Mouse (Mus musculus) embryonic stem cell, embryonic (primary cell): ENCODE data around the gene Lyve1.
"Not testable (repeated sequence)": the region's sequence is repeated elsewhere in the genome, so short reads cannot be mapped to it uniquely, and the experiment has no call there.

ENCODE experiments used
- CTCF ChIA-PET, 4 experiments: fragments of 300-600 bp in 2 of 4; fragments of 350-600 bp in 2 of 4; sonication (Branson Sonifier 250); formaldehyde crosslinking; loops; one replicate each; lab custom pipeline; 2022; ENCODE audit warnings: inconsistent platforms in 2 of 4; lab: Charles Lee
- POLR2A ChIA-PET, 4 experiments: fragments of 300-600 bp in 2 of 4; fragments of 350-600 bp in 2 of 4; sonication (Branson Sonifier 250); formaldehyde crosslinking; loops; one replicate each; lab custom pipeline; 2022; ENCODE audit warnings: antibody characterized with exemption in 4 of 4, inconsistent platforms in 1 of 4; lab: Charles Lee

The Lyve1 gene

DNA sequence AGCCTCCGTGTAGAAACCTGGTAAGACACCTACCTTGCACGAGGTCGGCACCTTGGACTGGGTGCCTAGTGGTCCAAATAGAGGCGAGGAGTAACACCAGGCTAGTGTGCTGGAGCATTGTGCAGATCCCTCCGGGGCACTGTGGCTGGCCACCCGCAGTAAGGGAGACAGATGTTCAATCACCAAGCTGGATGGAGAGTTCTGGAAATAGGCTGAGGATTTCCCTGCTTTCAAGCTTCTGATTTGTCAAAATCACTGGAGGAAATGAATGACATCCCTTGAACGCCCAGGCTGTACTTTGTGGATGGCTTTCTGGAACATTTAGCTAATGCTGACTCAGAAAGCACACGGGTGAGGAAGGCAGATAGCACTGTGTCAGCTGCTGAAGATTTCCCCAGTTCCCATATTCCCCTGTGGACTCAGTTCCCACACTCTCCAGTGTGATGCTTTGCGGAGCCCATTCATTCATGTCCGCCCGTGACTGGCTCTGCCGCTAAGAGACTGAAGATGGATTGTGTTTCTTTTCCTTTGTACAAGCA, at the start of gene Lyve1:
Gene Lyve1, minus strand, starts transcription at position 489 of the 539 bp plus-strand sequence.
- CTCF ChIA-PET = no interaction called here

GRCm38 (mm10) chr7:110908209-110909144, 45.4 kb upstream of the Lyve1 start:
- ChIA-PET POLR2A (interaction anchor here in 1 of 4 experiments (1.4 kb wide), 1 partner anchor 12 kb away, joined by 7 read pairs; no protein-coding TSS in a partner anchor), CTCF (no interaction called here)

More for the DNA sequence above, at the start of gene Lyve1:
- POLR2A ChIA-PET = interaction anchor here in 1 of 4 experiments (0.7 to 1.0 kb wide), 2 partner anchors 8 to 18 kb away, joined by 3 to 4 read pairs; partner anchors contain the start of gene Rnf141

GRCm38 (mm10) chr7:110906566-110906965, 43.5 kb upstream of the Lyve1 start:
- POLR2A ChIA-PET = no interaction called here
- CTCF ChIA-PET = interaction anchor here in 1 of 4 experiments (0.6 kb wide), 1 partner anchor 40 kb away, joined by 3 read pairs; no protein-coding TSS in a partner anchor

DNA sequence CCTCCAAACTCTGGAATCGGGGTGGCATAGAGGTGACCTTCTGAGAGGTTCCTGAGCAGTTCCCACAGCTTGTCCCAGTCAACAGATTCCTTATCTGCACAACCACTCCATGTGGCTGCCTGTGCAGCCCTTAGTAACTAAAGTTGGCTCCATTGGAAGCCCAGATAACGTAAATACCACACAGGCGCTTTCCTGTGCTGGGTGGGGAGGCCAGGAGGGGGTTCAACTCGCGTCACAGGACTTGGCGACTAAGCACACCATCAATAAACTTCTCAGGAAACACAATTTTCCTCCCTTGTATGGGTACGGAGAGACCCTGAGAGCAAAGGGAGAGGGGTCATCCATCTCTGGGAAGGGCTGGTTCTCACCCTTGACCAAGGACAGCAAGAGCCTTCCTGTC, 40.2 kb upstream of the Lyve1 start:
- ChIA-PET CTCF (interaction anchor here in 1 of 4 experiments (1.3 kb wide), 1 partner anchor 147 kb away, joined by 3 read pairs; no protein-coding TSS in a partner anchor), POLR2A (interaction anchor here in 1 of 4 experiments (1.1 to 1.3 kb wide), 2 partner anchors 9 to 59 kb away, joined by 3 read pairs; partner anchors contain the start of gene Rnf141)

DNA sequence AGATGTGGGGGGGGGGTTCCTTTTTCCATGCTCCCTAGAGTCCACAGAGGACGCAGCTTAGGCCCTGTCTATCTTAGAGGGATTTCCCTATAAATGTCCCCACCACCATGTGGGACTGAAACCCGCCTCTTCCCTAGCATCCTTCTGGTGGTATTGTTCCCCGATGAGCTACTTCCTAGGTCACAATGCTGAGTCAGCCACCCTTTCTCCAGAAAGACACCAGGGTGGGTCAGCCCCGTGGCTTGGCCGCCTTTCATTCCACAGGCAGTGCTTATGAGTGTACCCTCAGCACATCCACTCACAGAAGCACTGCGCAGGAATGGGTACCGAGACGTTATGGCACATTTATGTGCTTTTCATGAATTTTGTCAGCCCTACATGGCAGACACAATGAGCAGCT, 34.2 kb upstream of the Lyve1 start:
- ChIA-PET CTCF (no interaction called here), POLR2A (interaction anchor here in 1 of 4 experiments (0.6 kb wide), 1 partner anchor 32 kb away, joined by 3 read pairs; no protein-coding TSS in a partner anchor)

DNA sequence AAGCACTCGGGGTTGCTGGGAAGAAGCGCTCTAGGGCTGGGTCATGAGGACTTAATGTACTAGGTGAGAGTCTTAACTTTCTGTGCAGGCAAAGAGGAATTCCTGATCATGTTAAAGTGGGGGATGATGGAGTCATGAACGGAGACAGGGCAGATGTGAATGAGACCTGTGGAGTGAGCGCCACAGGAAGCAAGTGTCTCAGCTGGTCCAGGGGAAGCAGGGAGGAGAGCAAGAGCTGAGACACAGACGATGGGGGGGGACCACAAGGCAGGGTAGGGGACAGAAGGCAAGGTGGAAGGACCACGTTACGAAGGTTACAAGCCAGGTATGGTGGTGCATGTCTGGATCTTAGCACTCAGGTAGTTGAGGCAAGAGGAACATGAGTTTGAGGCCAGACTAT, 33.4 kb upstream of the Lyve1 start:
- ChIA-PET POLR2A (no interaction called here), CTCF (no interaction called here)

DNA sequence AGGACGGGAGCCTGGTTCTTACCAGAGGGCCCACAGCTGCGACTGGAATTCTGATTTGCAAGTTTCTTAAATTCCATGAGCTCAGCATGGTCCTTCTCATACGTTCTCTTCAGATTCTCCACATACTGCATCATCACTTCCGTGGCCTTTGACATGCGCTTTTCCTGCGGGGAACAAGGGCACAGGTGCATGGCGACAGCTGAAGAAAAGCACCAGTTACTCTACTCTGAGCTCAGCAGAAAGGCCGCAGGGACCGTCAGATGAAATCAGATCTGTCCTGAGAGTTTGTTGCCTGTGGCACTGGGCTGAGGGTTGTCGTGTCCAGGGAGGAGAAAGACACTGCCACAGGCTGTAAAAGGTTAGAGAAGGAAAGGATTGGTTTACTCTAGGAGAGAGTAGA, 32.7 kb upstream of the Lyve1 start:
- CTCF ChIA-PET, POLR2A ChIA-PET: not testable (repeated sequence)

DNA sequence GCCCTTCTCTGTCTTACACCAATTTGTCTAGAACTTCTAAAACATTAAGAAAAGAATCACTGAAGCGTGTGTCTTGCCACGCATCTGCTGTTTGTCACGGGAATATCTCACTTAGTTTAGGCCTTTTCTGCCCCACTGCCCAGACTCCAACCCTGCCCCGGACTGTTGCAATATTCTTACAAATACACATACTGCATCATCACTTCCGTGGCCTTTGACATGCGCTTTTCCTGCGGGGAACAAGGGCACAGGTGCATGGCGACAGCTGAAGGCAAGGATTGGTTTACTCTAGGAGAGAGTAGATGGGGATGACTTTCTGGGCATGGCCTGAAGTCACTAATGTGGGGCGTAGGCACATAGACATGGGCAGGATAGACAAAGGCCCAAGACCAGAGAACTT, 31.6 kb upstream of the Lyve1 start:
- CTCF ChIA-PET = no interaction called here
- POLR2A ChIA-PET = no interaction called here

GRCm38 (mm10) chr7:110893943-110894610, 31.0 kb upstream of the Lyve1 start:
- POLR2A ChIA-PET = no interaction called here
- CTCF ChIA-PET = no interaction called here

DNA sequence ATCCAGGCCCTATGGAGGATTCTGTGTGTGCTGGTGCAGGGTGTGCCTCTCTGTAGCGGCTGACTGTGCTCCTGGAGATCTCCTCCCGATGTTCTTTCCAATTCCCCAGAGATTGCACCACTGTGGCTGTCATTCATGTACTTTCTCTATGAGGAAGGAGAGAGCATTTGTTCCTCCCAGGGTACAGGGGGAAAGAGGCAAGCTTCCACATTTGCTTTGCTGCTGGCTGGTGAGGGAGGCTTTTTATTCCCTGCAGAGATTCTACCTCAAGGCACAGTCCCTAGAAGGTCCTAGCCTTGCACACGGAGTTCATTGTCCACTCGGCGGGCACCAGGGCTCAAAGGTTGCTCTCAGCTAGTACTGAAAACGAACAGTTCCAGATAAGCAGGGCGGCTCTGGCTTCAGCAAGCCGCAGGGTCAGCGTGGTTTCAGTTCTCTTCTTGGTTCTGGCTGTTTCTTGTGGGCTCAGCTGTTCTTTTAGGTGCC, 28.5 kb upstream of the Lyve1 start:
- POLR2A ChIA-PET = interaction anchor here in 2 of 4 experiments (0.6 to 1.3 kb wide), 4 partner anchors 8 to 120 kb away, joined by 3 to 4 read pairs (median 3); partner anchors contain the start of gene Rnf141 (in 1 of the 2)
- CTCF ChIA-PET = no interaction called here

DNA sequence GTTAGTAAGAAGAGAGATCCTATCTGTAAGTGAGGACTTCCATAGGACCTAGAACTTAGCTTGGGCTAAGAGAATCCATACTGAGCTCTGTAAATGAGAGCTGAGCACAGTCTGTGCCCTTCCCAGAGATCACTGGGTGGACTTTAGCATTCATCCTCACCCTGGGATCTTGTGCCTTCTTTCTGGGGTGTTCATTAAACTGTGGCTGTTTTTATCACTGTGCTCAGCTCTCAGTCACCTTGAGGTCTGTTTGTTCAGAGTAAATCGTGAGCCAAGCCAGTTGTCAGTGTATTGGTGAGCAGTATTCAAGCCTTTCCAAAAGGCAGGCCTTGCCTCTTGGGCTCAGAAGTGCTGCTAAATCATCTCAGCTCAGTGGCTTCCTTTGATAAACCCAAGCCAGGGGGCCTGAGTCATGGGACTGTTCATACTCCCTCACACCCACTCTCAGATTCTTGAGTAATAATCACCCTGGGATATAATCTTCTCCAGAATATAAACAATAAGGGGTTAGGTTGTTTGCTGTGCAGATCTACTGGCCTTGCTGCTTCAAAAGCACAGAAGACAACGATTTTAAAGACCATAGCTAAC, 18.8 kb upstream of the Lyve1 start:
- ChIA-PET POLR2A (no interaction called here), CTCF (no interaction called here)

GRCm38 (mm10) chr7:110878028-110878427, 15.0 kb upstream of the Lyve1 start:
- CTCF ChIA-PET = no interaction called here
- POLR2A ChIA-PET = no interaction called here

DNA sequence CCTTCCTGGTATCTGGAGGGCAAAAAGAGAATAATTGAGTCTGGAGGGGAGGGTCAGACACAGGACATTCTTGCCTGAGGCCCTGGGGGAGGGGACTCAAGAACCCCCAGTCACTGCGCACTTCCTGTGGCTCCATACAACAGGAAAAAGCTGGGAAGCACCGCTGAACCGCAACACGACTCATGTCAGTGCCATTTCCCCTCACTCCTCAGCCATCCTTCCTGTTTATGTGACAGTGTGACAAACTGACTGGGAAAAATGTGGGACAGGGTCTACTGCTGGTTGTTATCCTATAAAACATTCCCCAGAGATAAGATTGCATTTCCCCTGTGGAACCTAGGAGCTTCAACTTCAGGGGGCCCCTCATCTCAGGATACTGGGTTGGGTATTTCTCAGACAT, 13.9 kb upstream of the Lyve1 start:
- ChIA-PET POLR2A (interaction anchor here in 1 of 4 experiments (0.7 kb wide), 1 partner anchor 12 kb away, joined by 3 read pairs; no protein-coding TSS in a partner anchor), CTCF (no interaction called here)

DNA sequence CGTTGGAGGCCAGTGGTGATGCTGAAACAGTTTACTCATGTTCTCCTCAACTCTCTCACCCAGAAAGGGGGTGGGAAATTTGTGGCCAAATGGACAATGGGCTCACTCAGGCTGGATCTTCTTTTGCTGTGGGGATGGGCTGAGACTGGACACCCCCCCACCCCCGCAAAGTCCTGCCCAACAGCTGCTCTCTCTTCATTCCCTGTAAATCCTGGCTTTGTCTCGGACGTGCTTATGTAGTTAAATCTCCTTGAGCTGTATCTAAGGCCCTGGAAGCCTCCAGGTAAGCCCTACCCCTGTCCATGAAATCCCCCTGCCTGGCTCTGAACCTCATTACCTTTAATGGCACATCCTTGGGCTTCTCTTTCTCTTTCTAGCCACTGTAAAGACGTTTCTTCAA, 5.8 kb upstream of the Lyve1 start:
- ChIA-PET POLR2A (interaction anchor here in 1 of 4 experiments (1.0 to 1.2 kb wide), 2 partner anchors 45 to 141 kb away, joined by 3 read pairs; no protein-coding TSS in a partner anchor), CTCF (interaction anchor here in 2 of 4 experiments (0.6 kb wide), 2 partner anchors 45 to 67 kb away, joined by 3 read pairs; no protein-coding TSS in a partner anchor)

GRCm38 (mm10) chr7:110867116-110867515, 4.1 kb upstream of the Lyve1 start:
- POLR2A ChIA-PET = interaction anchor here in 3 of 4 experiments (0.9 to 2.9 kb wide), 9 partner anchors 9 to 256 kb away, joined by 3 to 9 read pairs (median 3); partner anchors contain the start of genes Rnf141 (in 3 of the 3) and Eif4g2 (in 2 of the 3)
- CTCF ChIA-PET = no interaction called here

- POLR2A ChIA-PET = interaction anchor here in 3 of 4 experiments (0.9 to 2.9 kb wide), 3 partner anchors 22 to 48 kb away, joined by 3 to 9 read pairs (median 7); partner anchors contain the start of gene Rnf141 (in 2 of the 3)
- CTCF ChIA-PET = no interaction called here
These were observed 3.0 kb upstream of the Lyve1 start for GRCm38 (mm10) chr7:110866021-110866420.

DNA sequence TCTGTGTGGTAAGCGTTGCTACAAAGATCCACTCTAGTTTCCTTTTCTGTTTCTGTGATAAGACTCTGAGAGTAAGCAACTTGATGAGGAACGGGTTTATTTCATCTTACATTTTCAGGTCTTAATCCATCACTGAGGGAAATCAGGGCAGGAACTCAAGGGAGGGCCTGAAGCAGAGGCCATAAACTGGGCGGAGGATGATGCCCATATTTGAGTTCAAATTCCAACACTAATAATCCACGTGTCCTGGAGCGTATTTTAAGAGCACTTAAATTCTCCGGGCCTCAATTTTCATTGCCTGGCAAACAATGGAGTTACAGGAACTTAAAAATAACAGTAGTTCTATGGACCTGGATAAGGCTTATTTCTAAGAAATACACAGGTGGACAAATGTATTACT, 2.5 kb upstream of the Lyve1 start:
- ChIA-PET POLR2A (interaction anchor here in 3 of 4 experiments (0.9 to 2.9 kb wide), 6 partner anchors 12 to 257 kb away, joined by 3 to 19 read pairs (median 4); partner anchors contain the start of gene Rnf141 (in 2 of the 3)), CTCF (no interaction called here)

DNA sequence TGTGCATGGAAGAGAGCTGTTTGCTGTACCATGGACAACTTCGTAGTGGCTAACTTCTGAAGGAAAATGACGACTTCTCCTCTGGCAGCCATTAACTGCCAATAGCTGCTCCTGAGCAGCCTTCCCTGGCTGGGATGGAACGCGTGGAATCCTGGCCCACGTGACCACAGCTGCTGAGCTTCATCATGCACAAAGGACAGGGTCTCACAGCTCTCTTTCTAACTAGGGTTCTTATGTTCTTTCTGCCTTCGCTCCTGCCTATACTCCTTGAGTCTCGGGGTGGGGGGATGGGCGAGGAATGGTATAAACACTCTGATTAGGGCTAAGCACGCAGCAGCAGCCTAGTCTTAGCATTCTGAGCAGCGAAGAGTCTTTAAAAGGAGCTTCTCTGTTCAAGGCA, 2.0 kb upstream of the Lyve1 start:
- ChIA-PET POLR2A (interaction anchor here in 3 of 4 experiments (0.6 to 1.9 kb wide), 12 partner anchors 12 to 257 kb away, joined by 3 to 19 read pairs (median 3); partner anchors contain the start of genes Rnf141 (in 2 of the 3) and Ampd3 (in 1 of the 3)), CTCF (interaction anchor here in 2 of 4 experiments (0.6 to 1.0 kb wide), 3 partner anchors 65 to 981 kb away, joined by 4 to 10 read pairs (median 9); no protein-coding TSS in a partner anchor)
